Mouse (Mus musculus): ENCODE measurements at regions not wholly inside any gene's neighbourhood (a gene's known extent, or its start where the extent isn't known, plus 50 kb on each side); places are given as distances from the start of the nearest gene placed in this dataset.

DNA sequence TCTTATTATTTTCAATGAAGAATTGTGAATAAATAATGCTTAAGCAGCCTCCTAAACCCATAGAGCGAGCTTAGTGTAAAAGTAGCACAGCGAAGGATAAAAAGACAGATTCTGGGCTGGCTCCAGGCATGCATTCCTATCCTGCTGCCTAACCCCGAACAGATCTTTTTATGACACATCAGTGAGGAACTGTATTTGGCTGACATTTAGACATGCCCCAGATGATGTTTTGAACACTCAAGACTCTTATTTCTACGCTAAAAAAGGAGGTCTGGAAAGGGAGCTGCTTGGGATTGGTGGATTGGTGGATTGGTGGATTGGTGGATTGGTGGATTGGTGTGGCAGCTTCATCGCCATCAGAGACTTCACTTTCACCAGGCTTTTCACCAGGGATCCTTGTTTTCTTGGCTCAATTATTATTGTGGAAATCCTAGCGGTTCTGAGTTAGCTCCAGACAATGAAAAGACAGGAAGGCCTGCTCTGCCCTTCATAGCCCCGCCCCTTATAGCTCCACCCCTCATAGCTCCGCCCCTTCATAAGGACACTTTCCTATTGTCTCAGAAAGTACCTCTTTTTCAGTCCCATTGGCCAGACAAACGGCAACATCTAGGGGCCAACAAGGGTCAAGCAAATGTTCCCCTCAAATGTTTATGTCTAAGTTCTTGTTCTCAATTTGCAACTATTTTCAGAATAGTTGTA lies 59.6 kb upstream of the Plxnc1 start:
- intact Hi-C loops (cut with DNase I) = no loop called here
- no peak for DNase-seq (ENCODE audit: extremely low spot score in 1 of 2, low spot score in 2 of 2)

DNA sequence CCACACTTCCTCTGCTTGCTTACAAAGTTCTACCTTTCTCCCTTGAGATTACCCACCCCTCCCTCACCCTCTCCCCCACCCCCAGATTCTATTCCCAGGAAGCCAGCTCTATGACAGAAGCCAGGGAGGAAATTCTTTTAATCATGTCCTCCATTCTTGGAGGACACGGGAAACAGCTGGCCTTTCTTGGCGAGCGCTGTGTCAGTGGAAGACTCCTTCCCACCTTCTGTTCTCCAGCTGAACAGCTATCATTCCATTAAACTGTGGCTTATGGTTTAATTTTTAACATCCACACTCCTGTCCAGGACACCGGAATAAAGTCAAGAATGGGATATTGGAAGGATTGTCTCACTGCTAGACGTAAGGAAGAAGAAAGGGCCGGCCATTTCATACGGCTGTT lies 59.0 kb upstream of the Plxnc1 start:
- intact Hi-C loops (cut with DNase I) = no loop called here
- no peak for DNase-seq (ENCODE audit: extremely low spot score in 1 of 2, low spot score in 2 of 2)

DNA sequence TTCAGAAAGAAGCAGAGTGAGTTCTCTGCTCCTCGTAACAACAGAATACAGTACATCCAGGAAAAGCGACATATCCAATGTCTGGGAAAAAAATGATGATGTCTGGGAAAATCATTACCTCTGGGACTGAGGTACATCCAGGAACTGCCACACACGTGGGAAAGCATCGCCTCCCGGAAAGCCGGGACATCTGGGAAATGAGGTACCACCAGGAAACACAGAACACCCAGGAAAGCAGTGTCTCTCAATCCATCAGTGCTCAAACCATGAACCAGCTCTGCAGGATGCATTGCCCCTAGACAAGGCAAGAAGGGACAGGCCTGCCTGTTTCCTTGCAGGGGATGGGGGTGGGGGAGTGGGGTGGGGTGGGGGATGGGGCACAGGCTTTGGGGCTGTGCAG lies 57.0 kb upstream of the Plxnc1 start:
- DNase-seq (ENCODE audit: extremely low spot score in 1 of 2, low spot score in 2 of 2) = no peak
- intact Hi-C loops (cut with DNase I) = no loop called here

DNA sequence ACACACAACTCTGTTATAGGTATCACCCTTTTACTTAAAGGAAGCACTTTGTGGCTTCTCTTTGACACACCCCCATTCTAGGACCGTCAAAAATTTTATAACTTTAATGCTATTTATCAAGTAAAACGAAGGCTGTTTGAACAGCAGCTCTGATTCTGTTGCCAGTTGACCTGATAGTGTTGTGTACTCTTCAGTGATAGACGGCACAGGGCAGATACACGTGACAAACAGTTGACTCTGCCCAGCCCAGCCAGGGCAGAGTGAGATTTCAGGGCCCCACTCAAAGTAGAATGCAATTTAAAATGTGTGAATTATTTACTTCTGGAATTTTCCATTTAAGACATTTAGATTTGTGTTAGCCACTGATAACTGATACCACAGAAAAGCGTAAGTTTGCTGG lies 55.1 kb upstream of the Plxnc1 start:
- intact Hi-C loops (cut with DNase I) = no loop called here

More for the DNA sequence above, 55.1 kb upstream of the Plxnc1 start:
- DNase-seq (ENCODE audit: extremely low spot score in 1 of 2, low spot score in 2 of 2) = no peak
